Mouse (Mus musculus) frontal cortex, adult (tissue): ENCODE measurements around the gene Bclaf3.
"Not testable (repeated sequence)": the region's sequence is repeated elsewhere in the genome, so short reads cannot be mapped to it uniquely, and the experiment has no call there.

Experiments
- ATAC-seq: cut with Nextera tagmentation; 2 replicates; pipeline ENCODE4 v1.9.2; 2017; ENCODE audit warnings: mild to moderate bottlenecking, moderate library complexity, mixed read lengths; ENCODE audit not compliant: low TSS enrichment

Gene Bclaf3

GRCm38 (mm10) chrX:159526388-159526787 lies at the start of gene Bclaf3:
Gene Bclaf3 (plus strand): TSS chrX:159526688.
- ATAC-seq = no peak

- ATAC-seq = not testable (repeated sequence)
Observed at GRCm38 (mm10) chrX:159478243-159478940, 48.1 kb upstream of the Bclaf3 start.

GRCm38 (mm10) chrX:159484247-159484646 lies 42.2 kb upstream of the Bclaf3 start:
- no peak for ATAC-seq

GRCm38 (mm10) chrX:159503181-159503580 lies 23.3 kb upstream of the Bclaf3 start:
- no peak for ATAC-seq

GRCm38 (mm10) chrX:159508331-159509036 lies 18.0 kb upstream of the Bclaf3 start:
- no peak for ATAC-seq

GRCm38 (mm10) chrX:159509042-159509441 lies 17.4 kb upstream of the Bclaf3 start:
- no peak for ATAC-seq

- ATAC-seq = no peak
Observed at GRCm38 (mm10) chrX:159509847-159510715, 16.4 kb upstream of the Bclaf3 start.

- ATAC-seq = no peak
Observed at GRCm38 (mm10) chrX:159510716-159511051, 15.8 kb upstream of the Bclaf3 start.

- ATAC-seq = no peak
Observed at GRCm38 (mm10) chrX:159515599-159515998, 10.9 kb upstream of the Bclaf3 start.

GRCm38 (mm10) chrX:159521780-159522179 lies 4.7 kb upstream of the Bclaf3 start:
- no peak for ATAC-seq

GRCm38 (mm10) chrX:159522651-159523050 lies 3.8 kb upstream of the Bclaf3 start:
- no peak for ATAC-seq

- ATAC-seq = peak; percentile 100
Observed at GRCm38 (mm10) chrX:159532427-159532810, 5.9 kb downstream of the Bclaf3 start.

GRCm38 (mm10) chrX:159532811-159533462 lies 6.4 kb downstream of the Bclaf3 start:
- no peak for ATAC-seq

- no peak for ATAC-seq
Observed at GRCm38 (mm10) chrX:159541936-159542335, 15.4 kb downstream of the Bclaf3 start.

- no peak for ATAC-seq
Observed at GRCm38 (mm10) chrX:159547093-159547492, 20.6 kb downstream of the Bclaf3 start.

GRCm38 (mm10) chrX:159584738-159585137 lies 58.2 kb downstream of the Bclaf3 start:
- not testable (repeated sequence) for ATAC-seq

- no peak for ATAC-seq
Observed at GRCm38 (mm10) chrX:159591633-159592032, 65.1 kb downstream of the Bclaf3 start.

GRCm38 (mm10) chrX:159597502-159597901 lies 71.0 kb downstream of the Bclaf3 start:
- ATAC-seq = no peak

GRCm38 (mm10) chrX:159604832-159605231 lies 78.3 kb downstream of the Bclaf3 start:
- ATAC-seq = no peak

- no peak for ATAC-seq
Observed at GRCm38 (mm10) chrX:159606936-159607335, 80.4 kb downstream of the Bclaf3 start.

- ATAC-seq = peak; percentile 82
Observed at GRCm38 (mm10) chrX:159626208-159626906, 99.9 kb downstream of the Bclaf3 start.
